Mouse (Mus musculus) lung, embryonic 16.5 days (tissue): Measurements from ENCODE around the gene Ldah. TPM values are rescaled to one million over a fixed set of nuclear protein-coding genes. Genes with fewer than 3 reads are reported as not detected.

Source experiments
- ATAC-seq: fragments of 200-750 bp; cut with Nextera tagmentation; 2 replicates; pipeline ENCODE4 v1.8.0; 2017; ENCODE audit warnings: low read depth, mild to moderate bottlenecking, moderate library complexity
- H3K27ac ChIP-seq: fragments of 300-500 bp; sonication (generic); 2 replicates; pipeline ENCODE4 v1.5.1; 2014; ENCODE audit warnings: mild to moderate bottlenecking, control low read depth, low read length
- H3K27me3 ChIP-seq: fragments of 300-500 bp; sonication (generic); 2 replicates; pipeline ENCODE4 v1.6.1; 2014; ENCODE audit warnings: low read depth, low read length, mixed read lengths; ENCODE audit not compliant: control insufficient read depth, insufficient read depth
- H3K36me3 ChIP-seq: fragments of 300-500 bp; sonication (generic); 2 replicates; pipeline ENCODE4 v1.6.1; 2014; ENCODE audit warnings: low read length; ENCODE audit not compliant: control insufficient read depth, insufficient read depth
- H3K4me1 ChIP-seq: fragments of 300-500 bp; sonication (generic); replicated peaks from 2 replicates; pipeline ENCODE4 v1.6.1; 2014; ENCODE audit warnings: low read length, mixed read lengths; ENCODE audit not compliant: control insufficient read depth, insufficient read depth
- H3K4me2 ChIP-seq: fragments of 300-500 bp; sonication (generic); 2 replicates; pipeline ENCODE4 v1.6.1; 2014; ENCODE audit warnings: low read depth, low read length, control low read depth
- H3K4me3 ChIP-seq: fragments of 300-500 bp; sonication (generic); 2 replicates; pipeline ENCODE4 v1.5.1; 2014; ENCODE audit warnings: mild to moderate bottlenecking, low read length, control low read depth
- H3K9ac ChIP-seq: fragments of 300-500 bp; sonication (generic); 2 replicates; pipeline ENCODE4 v1.6.1; 2014; ENCODE audit warnings: low read length, control low read depth
- H3K9me3 ChIP-seq: fragments of 300-500 bp; sonication (generic); 2 replicates; pipeline ENCODE4 v1.6.1; 2016; ENCODE audit warnings: low read length; ENCODE audit not compliant: control insufficient read depth
- WGBS: fragments of 180-500 bp; shearing (Covaris S2); extraction: QIAGEN DNeasy Blood & Tissue Kit; methylation state at CpG from one replicate; pipeline ENCODE4 v1.1.7; 2014; 5-methylcytosine and 5-hydroxymethylcytosine counted together
- polyA plus RNA-seq: library from polyadenylated mRNA; unstranded; fragments of >200 nt; fragmentation: Nextera tagmentation; extraction: Ambion mirVana; gene quantifications from 2 replicates; pipeline ENCODE4 v1.2.1, GENCODE M21; 2015

Ldah gene
- polyA plus RNA-seq, 1 experiment from 2014 or later, result 55.0 TPM

DNA sequence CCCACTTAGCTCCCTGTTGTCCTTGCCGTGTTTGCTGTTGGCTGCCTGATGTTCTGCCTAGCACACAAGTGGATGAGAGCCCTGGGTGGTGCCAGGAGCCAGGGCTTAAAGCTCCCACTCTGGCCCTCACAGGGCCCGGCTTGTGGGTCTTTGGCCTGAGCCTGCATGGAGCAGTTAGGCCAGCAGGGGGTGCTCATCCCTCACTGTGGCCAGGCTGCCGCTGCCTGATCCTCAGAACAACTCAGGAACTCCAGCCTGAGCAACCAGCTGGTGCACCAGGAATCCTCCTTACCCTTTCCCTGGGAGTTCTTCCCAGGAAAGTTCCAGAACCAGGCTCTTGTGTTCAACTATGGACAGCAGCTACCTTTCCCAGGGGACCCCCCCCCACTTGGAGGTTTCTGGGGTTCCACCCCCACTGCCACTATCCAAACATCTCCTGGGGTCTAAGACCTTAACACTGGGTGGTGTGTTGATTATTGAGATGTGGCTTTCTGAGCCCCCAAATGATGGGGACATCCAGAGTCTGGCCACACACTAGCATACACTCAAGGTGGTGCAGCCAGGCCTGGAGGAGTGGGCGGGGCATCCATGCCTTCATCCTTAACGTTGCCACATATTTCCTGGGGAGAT is 112.3 kb downstream of the Ldah start:
- Histone ChIP-seq H3K36me3 (peaks cover 8% of the 10 kb centered on the region; the same call in 1 of the 2 replicates), H3K4me3 (no peak overlapping the region), H3K9ac (no peak overlapping the region), H3K4me1 (no peaks in the 10 kb centered on the region), H3K27ac (no peak overlapping the region), H3K9me3 (no peaks in the 10 kb centered on the region), H3K27me3 (no peaks in the 10 kb centered on the region), H3K4me2 (no peak overlapping the region)
- ATAC-seq, result peak; percentile 61
- 40% methylated on average over 5 of the region's 5 CpGs for WGBS

DNA sequence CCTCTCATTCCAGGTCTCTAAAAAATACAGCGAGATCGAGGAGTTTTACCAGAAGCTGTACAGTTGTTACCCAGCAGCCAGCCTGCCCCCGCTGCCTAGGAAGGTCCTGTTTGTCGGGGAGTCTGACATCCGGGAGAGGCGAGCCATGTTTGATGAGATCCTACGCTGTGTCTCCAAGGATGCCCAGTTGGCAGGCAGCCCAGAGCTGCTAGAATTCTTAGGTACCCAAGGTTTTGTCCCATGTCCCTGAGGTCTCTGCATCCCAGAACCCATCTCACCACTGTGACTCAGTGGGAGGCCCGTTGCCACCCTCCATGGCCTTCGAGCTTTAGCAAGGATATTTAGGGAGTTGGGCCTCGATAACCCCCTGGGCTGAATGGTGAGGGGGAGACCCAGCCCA is 113.6 kb downstream of the Ldah start:
- ATAC-seq, result no peak
- 78% methylated on average over 10 of the region's 10 CpGs for WGBS

GRCm38 (mm10) chr12:8324086-8324485 is 116.2 kb downstream of the Ldah start:
- no peak overlapping the region for H3K4me2 ChIP-seq
- 83% methylated on average over 10 of the region's 10 CpGs for WGBS
- H3K27me3 ChIP-seq, result no peaks in the 10 kb centered on the region
- H3K36me3 ChIP-seq, result peaks cover 8% of the 10 kb centered on the region; the same call in 1 of the 2 replicates
- no peak overlapping the region for H3K27ac ChIP-seq
- H3K9me3 ChIP-seq, result no peaks in the 10 kb centered on the region
- no peak for ATAC-seq
- H3K4me1 ChIP-seq, result peaks cover 13% of the 10 kb centered on the region
- no peak overlapping the region for H3K9ac ChIP-seq
- no peak overlapping the region for H3K4me3 ChIP-seq

More for the DNA sequence above, 113.6 kb downstream of the Ldah start:
- Histone ChIP-seq H3K27ac (no peak overlapping the region), H3K4me1 (no peaks in the 10 kb centered on the region), H3K4me2 (no peak overlapping the region), H3K36me3 (peaks cover 8% of the 10 kb centered on the region; the same call in 1 of the 2 replicates), H3K4me3 (no peak overlapping the region), H3K9ac (no peak overlapping the region), H3K27me3 (no peaks in the 10 kb centered on the region), H3K9me3 (no peaks in the 10 kb centered on the region)

- H3K27me3 ChIP-seq, result no peaks in the 10 kb centered on the region
- WGBS, result 86% methylated on average over 13 of the region's 13 CpGs
- no peak overlapping the region for H3K4me2 ChIP-seq
- H3K4me3 ChIP-seq, result no peak overlapping the region
- H3K9ac ChIP-seq, result no peak overlapping the region
- peaks cover 13% of the 10 kb centered on the region for H3K4me1 ChIP-seq
- H3K27ac ChIP-seq, result no peak overlapping the region
- no peak for ATAC-seq
- peaks cover 11% of the 10 kb centered on the region; the same call in 1 of the 2 replicates for H3K36me3 ChIP-seq
- H3K9me3 ChIP-seq, result no peaks in the 10 kb centered on the region
Observed at GRCm38 (mm10) chr12:8325245-8325942, 117.5 kb downstream of the Ldah start.

DNA sequence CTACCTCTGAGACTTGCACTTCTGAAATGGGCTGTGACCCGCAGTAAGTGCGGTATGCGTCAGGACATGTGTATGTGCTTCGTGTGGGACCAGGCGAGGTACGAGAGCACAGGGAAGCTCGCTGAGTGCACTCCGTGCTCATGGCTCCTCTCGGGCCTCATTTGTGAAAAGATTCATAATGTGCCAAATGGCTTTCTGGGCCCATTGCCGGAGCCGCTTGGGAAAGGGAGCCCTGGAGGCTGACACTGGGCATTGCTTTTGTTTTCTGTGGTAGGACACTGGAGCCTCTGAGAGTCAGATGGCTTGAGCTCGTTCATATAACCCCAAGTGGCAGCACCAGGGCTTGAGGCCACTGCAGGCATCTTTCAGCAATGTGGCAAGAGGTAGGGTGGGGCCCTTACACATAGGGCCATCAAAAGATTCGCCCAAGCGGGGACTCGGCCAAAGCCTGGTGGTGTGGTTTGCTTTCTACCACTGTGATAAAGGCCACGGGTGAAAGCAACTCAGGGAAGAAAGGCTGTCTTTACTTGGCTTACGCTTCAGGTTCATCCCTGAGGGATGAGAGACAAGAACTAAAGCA is 118.1 kb downstream of the Ldah start:
- peaks cover 16% of the 10 kb centered on the region for H3K4me1 ChIP-seq
- no peak for ATAC-seq
- no peaks in the 10 kb centered on the region for H3K27me3 ChIP-seq
- H3K36me3 ChIP-seq, result peaks cover 11% of the 10 kb centered on the region; the same call in 1 of the 2 replicates
- no peak overlapping the region for H3K4me3 ChIP-seq
- no peak overlapping the region for H3K27ac ChIP-seq
- no peaks in the 10 kb centered on the region for H3K9me3 ChIP-seq
- WGBS, result 87% methylated on average over 17 of the region's 17 CpGs
- no peak overlapping the region for H3K4me2 ChIP-seq
- H3K9ac ChIP-seq, result no peak overlapping the region

GRCm38 (mm10) chr12:8326825-8327674 is 119.1 kb downstream of the Ldah start:
- peak overlapping the region; percentile 33; the same call in 1 of the 2 replicates for H3K9ac ChIP-seq
- peaks cover 23% of the 10 kb centered on the region for H3K4me1 ChIP-seq
- 28% methylated on average over 17 of the region's 17 CpGs for WGBS
- ATAC-seq, result peak; percentile 78
- H3K36me3 ChIP-seq, result peaks cover 7% of the 10 kb centered on the region; the same call in 1 of the 2 replicates
- no peaks in the 10 kb centered on the region for H3K27me3 ChIP-seq
- 0 out of 2 replicates have a peak overlapping the region, but pooled peaks have one; percentile 3 for H3K27ac ChIP-seq
- no peak overlapping the region for H3K4me2 ChIP-seq
- H3K9me3 ChIP-seq, result no peaks in the 10 kb centered on the region
- no peak overlapping the region for H3K4me3 ChIP-seq

DNA sequence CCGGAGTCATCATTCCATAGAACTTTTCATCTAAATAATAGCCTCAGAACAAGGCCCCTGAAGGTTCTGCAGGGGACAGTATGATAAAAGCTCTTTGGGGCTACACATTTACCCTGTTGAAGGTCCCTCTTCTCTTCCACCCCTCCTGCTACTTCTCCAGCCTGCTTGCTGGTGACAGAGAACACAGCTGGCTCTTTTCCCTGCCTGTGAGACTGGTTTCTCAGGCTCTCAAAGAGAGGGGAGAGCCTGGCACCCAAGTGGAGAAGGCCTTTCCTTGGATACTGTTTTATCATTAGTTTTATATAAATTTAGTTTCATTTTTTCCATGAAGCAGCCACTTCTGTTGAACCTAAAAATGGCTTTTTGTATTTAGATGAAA is 119.8 kb downstream of the Ldah start:
- no peaks in the 10 kb centered on the region for H3K27me3 ChIP-seq
- no peak overlapping the region for H3K27ac ChIP-seq
- no peak overlapping the region for H3K4me3 ChIP-seq
- no peak for ATAC-seq
- H3K4me2 ChIP-seq, result no peak overlapping the region
- H3K9me3 ChIP-seq, result no peaks in the 10 kb centered on the region
- peaks cover 7% of the 10 kb centered on the region; the same call in 1 of the 2 replicates for H3K36me3 ChIP-seq
- H3K4me1 ChIP-seq, result peaks cover 26% of the 10 kb centered on the region
- peak overlapping the region; percentile 33; the same call in 1 of the 2 replicates for H3K9ac ChIP-seq
- WGBS, result 83% methylated on average over 1 of the region's 1 CpGs

GRCm38 (mm10) chr12:8329236-8329635 is 121.3 kb downstream of the Ldah start:
- H3K9ac ChIP-seq, result no peak overlapping the region
- H3K4me2 ChIP-seq, result no peak overlapping the region
- H3K27me3 ChIP-seq, result no peaks in the 10 kb centered on the region
- no peak for ATAC-seq
- peaks cover 5% of the 10 kb centered on the region; the same call in 1 of the 2 replicates for H3K36me3 ChIP-seq
- WGBS, result 93% methylated on average over 7 of the region's 7 CpGs
- peaks cover 26% of the 10 kb centered on the region for H3K4me1 ChIP-seq
- H3K4me3 ChIP-seq, result no peak overlapping the region
- no peak overlapping the region for H3K27ac ChIP-seq
- no peaks in the 10 kb centered on the region for H3K9me3 ChIP-seq
